ENCODE assay signal across 8 mouse cellular contexts in the genomic region with DNA sequence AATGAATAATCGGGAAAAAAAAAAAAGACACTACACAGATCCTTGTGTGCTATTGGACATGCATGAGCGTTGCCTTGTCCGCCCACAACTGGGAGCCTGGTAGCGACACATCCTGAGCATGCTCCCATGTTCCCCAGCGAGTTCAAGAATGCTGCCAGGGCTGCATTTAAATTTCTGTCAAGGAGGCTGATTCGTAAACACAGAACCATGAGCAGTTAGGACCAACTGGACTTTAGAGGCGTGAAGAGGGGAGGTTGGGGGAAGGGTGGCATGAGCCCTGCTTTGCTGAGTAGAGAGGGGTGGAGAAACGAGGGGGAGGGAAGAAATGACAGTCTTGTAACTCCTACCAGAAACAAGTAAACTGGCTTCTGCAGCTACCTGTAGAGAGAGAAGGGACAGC.
DNase-seq lines count a peak whose midpoint lies in the region; ATAC-seq lines count a peak whose summit lies in the region.
"Had no signal": no experiment of that assay in that cellular context is flagged by ENCODE, and none has a peak within 500 bp of the region (broad histone marks: within the 10 kb centered on the region; RNA-seq: fewer than 3 reads in every experiment).

No protein-coding gene starts in this region.

- 17% methylated on average over 8 of the region's 8 CpGs for WGBS in lung, embryonic 15.5 days
- WGBS in hindbrain, embryonic 12.5 days, result 45% methylated on average over 8 of the region's 8 CpGs
- 18% methylated on average over 8 of the region's 8 CpGs for WGBS in limb, embryonic 11.5 days
- 29% methylated on average over 8 of the region's 8 CpGs for WGBS in neural tube, embryonic 14.5 days

- DNase-seq in lung, postnatal 25 days (ENCODE audit: low spot score), result no peak
- peak; percentile 50 for DNase-seq in limb, embryonic 11.5 days (ENCODE audit: low spot score)
- no peak for DNase-seq in gastrocnemius, postnatal 36 days
- DNase-seq: gastrocnemius, postnatal 14 days had no signal

- H3K27ac ChIP-seq in lung, embryonic 15.5 days, result no peak overlapping the region
- no peak overlapping the region for H3K27ac ChIP-seq in hindbrain, embryonic 12.5 days
- H3K27ac ChIP-seq in limb, embryonic 11.5 days (replicated peaks; ENCODE audit: low read depth, low read length), result no peak overlapping the region
- H3K27ac ChIP-seq in neural tube, embryonic 14.5 days (ENCODE audit: low read depth, low read length), result no peak overlapping the region

- H3K36me3 ChIP-seq in lung, embryonic 15.5 days, result no peaks in the 10 kb centered on the region
- no peaks in the 10 kb centered on the region for H3K36me3 ChIP-seq in hindbrain, embryonic 12.5 days
- H3K36me3 ChIP-seq in limb, embryonic 11.5 days (ENCODE audit: control insufficient read depth, insufficient read depth, low read length), result no peaks in the 10 kb centered on the region
- H3K36me3 ChIP-seq in neural tube, embryonic 14.5 days (ENCODE audit: control insufficient read depth, insufficient read depth, low read length), result no peaks in the 10 kb centered on the region

- intact Hi-C loops in gastrocnemius, postnatal 36 days (cut with DNase I), result no loop called here

- H3K4me2 ChIP-seq in lung, embryonic 15.5 days, result peak overlapping the region; percentile 19
- 0 out of 2 replicates have a peak overlapping the region, but pooled peaks have one; percentile 13 for H3K4me2 ChIP-seq in hindbrain, embryonic 12.5 days (replicated peaks)
- peak overlapping the region; percentile 27; the same call in 1 of the 2 replicates for H3K4me2 ChIP-seq in limb, embryonic 11.5 days (ENCODE audit: low read depth, severe bottlenecking)
- no peak overlapping the region; the same call in 1 of the 2 replicates for H3K4me2 ChIP-seq in neural tube, embryonic 14.5 days (ENCODE audit: low read depth, low read length)

- no peak overlapping the region for H3K4me3 ChIP-seq in lung, embryonic 15.5 days
- H3K4me3 ChIP-seq in hindbrain, embryonic 12.5 days, result no peak overlapping the region
- no peak overlapping the region for H3K4me3 ChIP-seq in limb, embryonic 11.5 days (ENCODE audit: low read depth, low read length)
- H3K4me3 ChIP-seq in neural tube, embryonic 14.5 days (ENCODE audit: low read depth, low read length), result no peak overlapping the region

- H3K27me3 ChIP-seq in lung, embryonic 15.5 days, result peaks cover 28% of the 10 kb centered on the region; the same call in 1 of the 2 replicates
- H3K27me3 ChIP-seq in hindbrain, embryonic 12.5 days, result peaks cover 15% of the 10 kb centered on the region
- H3K27me3 ChIP-seq in limb, embryonic 11.5 days (ENCODE audit: control insufficient read depth, insufficient read depth, low read length), result 0 out of 2 replicates have a peak, but pooled peaks cover 5% of the 10 kb centered on the region
- H3K27me3 ChIP-seq in neural tube, embryonic 14.5 days (ENCODE audit: control insufficient read depth, insufficient read depth, low read length), result no peaks in the 10 kb centered on the region

- H3K4me1 ChIP-seq in lung, embryonic 15.5 days, result peaks cover 28% of the 10 kb centered on the region
- peaks cover 16% of the 10 kb centered on the region for H3K4me1 ChIP-seq in hindbrain, embryonic 12.5 days
- peaks cover 31% of the 10 kb centered on the region for H3K4me1 ChIP-seq in limb, embryonic 11.5 days (ENCODE audit: control insufficient read depth, insufficient read depth, low read length)
- peaks cover 11% of the 10 kb centered on the region for H3K4me1 ChIP-seq in neural tube, embryonic 14.5 days (ENCODE audit: control insufficient read depth, insufficient read depth, low read length)

- ATAC-seq in lung, embryonic 15.5 days (ENCODE audit: borderline replicate concordance, extremely low read depth, low FRiP score, low TSS enrichment), result no peak
- ATAC-seq in hindbrain, embryonic 12.5 days (ENCODE audit: low FRiP score), result no peak
- no peak for ATAC-seq in limb, embryonic 11.5 days (ENCODE audit: insufficient number of reproducible peaks, low FRiP score, low TSS enrichment, low read depth)
- 0 out of 2 replicates have a peak, but pooled peaks have one; percentile 12 for ATAC-seq in neural tube, embryonic 14.5 days (ENCODE audit: low read depth)
- ATAC-seq in CD4-positive, CD25-positive, alpha-beta regulatory T cell, adult 4 months, result no peak

- no peak overlapping the region for H3K9ac ChIP-seq in lung, embryonic 15.5 days
- no peak overlapping the region for H3K9ac ChIP-seq in hindbrain, embryonic 12.5 days
- H3K9ac ChIP-seq in limb, embryonic 11.5 days (ENCODE audit: low read length), result no peak overlapping the region
- H3K9ac ChIP-seq in neural tube, embryonic 14.5 days (replicated peaks; ENCODE audit: low read depth, low read length), result no peak overlapping the region; the same call in 1 of the 2 replicates

- no peaks in the 10 kb centered on the region for H3K9me3 ChIP-seq in lung, embryonic 15.5 days
- H3K9me3 ChIP-seq in hindbrain, embryonic 12.5 days (replicated peaks), result no peaks in the 10 kb centered on the region
- H3K9me3 ChIP-seq in limb, embryonic 11.5 days (ENCODE audit: control insufficient read depth, low read length), result no peaks in the 10 kb centered on the region; the same call in 1 of the 2 replicates
- H3K9me3 ChIP-seq in neural tube, embryonic 14.5 days (ENCODE audit: control insufficient read depth, low read length), result no peaks in the 10 kb centered on the region
